Mouse (Mus musculus) left cerebral cortex, adult 18-20 months (tissue): ENCODE data around the gene Ftl1-ps1. TPM values are rescaled to one million over a fixed set of nuclear protein-coding genes. Genes with fewer than 3 reads are reported as not detected.
A peak's percentile ranks its signal among the peaks of the same experiment; 100 is the strongest.

Experiments used
- DNase-seq, 2 experiments: peaks; one replicate each; pipeline ENCODE4 v3.0.0; 2021 to 2022; ENCODE audit warnings: low spot score in 2 of 2, mixed read lengths in 1 of 2
- long read RNA-seq, 2 experiments: library from polyadenylated mRNA; stranded (forward); transcript quantifications; one replicate each; pipeline ENCODE4 v2.0.0; 2021
- microRNA-seq, 2 experiments: library from miRNA; unstranded; fragments of <30 nt; microRNA quantifications; one replicate each; pipeline ENCODE4 v1.2.0; 2021
- total RNA-seq, 2 experiments: library from RNA; stranded (reverse); gene quantifications; 2 replicates each; pipeline ENCODE4 v1.2.3; 2021

The Ftl1-ps1 gene
- 100 to 1,000 TPM; 185 to 198 TPM for total RNA-seq
- long read RNA-seq, experiment 1, transcript Ftl1-ps1-202 (1 exons, 938 nt), result major isoform, 268 of 268 reads
- long read RNA-seq, experiment 1, partial matches to known transcripts, result 0 of 268 reads
- long read RNA-seq, experiment 1, other reads (novel, unspliced or antisense), result 0 of 268 reads
- long read RNA-seq, experiment 2, transcript Ftl1-ps1-202 (1 exons, 938 nt), result major isoform, 241 of 241 reads
- long read RNA-seq, experiment 2, partial matches to known transcripts, result 0 of 241 reads
- long read RNA-seq, experiment 2, other reads (novel, unspliced or antisense), result 0 of 241 reads

DNA sequence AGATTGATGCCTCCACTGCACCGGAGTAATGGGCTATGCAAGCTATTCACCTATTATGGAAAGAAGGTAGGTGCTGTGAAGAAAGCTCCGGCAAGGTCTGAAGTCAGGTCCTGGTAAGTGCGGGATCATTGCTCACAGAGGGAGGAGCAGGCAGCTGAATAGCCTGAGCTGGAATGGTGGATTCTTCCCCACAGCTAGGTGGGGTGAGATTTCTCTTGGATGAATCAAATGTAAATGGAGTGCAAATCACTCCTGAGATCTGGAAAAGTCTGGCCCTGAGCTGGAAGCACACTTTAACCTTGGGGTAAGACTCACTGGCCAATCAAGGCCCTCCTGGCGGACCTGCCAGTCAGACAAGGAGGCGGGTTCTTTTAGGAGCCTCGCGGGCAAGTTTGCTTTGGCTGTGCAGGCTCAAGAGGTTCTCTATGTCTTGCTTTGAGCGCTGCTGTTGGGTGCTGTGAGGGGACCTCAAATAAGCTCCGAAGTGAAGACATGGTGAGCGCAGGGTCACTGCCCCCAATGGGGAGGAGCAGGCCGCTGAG is at the start of gene Ftl1-ps1:
TSS of gene Ftl1-ps1 (plus strand) at position 397 of the 542 bp plus-strand sequence.
- no peak for DNase-seq

DNA sequence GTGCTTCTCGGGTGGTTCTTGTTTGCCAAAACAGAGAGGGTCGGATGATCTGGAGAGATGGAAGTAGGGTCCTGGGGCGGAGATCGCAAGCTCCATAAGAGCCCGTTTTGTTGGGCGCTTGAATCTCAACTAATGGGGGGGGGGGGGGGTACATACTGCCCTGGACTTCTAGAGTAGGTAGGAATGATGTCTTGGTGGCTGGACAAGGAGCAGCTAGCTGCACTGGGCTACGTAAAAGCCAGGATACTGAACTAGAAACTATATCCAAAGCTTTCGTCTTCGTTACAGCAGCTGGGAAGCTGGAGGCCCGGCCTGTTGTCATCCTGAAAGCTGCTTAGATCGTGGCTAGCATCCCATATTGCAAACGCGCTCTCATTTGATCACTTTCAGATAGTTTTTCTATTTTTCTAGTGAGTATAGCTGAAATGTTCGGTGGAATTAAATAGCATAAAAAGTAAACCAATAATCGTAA is 49.0 kb upstream of the Ftl1-ps1 start:
- no peak for DNase-seq

DNA sequence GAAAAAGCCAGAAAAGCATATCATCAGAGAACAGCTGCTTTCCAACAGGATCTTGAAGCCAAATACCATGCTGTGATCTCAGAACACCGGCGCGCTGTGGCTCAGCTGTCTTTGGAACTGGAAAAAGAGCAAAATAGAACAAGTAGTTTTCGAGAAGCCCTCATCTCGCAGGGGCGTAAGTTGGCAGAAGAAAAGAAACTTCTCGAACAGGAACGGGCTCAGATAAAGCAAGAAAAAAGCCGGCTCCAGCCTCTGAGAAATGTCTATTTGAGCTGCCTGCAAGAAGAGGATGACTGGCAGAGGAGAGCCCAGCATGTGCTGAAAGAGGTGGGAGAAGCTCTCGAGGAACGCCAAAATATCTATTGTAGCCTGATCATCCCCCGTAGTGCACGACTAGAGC is 43.0 kb upstream of the Ftl1-ps1 start:
- DNase-seq, result peak; percentile 4 to 28

DNA sequence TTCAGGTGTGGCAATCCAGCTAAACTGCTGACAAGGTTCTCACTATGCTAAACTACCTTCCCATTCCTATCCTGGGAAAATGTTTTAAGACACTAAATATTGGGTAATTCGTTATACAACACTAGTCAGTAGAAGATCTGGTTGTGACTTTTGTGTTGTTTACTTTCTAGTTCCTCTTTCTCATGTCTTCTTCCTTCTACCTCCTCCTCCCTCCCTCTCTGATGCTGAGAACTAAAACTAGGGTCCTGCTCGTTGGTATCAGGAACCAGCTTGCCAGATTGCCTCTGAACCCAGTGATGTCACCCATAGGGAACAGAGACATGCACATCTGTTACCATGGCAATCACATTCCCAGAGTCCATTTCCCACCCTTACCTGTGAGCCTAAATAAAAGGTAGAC is 37.3 kb upstream of the Ftl1-ps1 start:
- DNase-seq, result no peak

DNA sequence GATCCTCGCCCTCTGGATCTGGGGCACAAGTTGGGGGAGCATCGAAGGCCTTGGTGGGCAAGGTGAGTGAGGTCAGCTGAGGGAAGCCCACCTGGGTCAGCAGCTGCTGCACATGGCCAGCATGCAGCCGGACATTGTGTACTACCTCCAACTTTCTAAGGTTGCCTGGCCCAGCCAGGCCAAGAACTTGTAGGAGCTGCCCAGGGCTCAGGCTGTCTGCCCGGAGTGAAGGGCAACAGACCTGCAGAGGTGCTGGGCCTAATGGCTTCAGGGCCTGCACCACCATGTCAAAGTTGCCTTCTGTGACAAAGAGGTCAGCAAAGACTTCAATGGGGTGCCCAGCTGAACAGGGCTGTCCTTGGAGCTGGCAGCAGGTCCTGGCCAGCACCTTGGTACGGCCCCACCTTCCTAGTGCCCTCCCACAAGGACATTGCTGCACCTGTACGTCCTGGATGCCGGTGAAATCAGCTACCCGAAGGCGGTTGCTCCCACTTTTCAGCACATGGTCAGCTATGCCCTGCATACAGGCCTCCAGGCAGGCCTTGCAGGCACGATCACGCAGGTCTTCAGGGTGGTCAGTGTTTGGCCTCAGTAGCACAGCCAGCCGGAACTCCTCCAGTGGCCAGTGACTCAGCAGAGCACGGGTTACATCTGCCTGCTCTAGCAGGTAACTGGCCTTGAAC is 36.2 kb upstream of the Ftl1-ps1 start:
- no peak for DNase-seq

DNA sequence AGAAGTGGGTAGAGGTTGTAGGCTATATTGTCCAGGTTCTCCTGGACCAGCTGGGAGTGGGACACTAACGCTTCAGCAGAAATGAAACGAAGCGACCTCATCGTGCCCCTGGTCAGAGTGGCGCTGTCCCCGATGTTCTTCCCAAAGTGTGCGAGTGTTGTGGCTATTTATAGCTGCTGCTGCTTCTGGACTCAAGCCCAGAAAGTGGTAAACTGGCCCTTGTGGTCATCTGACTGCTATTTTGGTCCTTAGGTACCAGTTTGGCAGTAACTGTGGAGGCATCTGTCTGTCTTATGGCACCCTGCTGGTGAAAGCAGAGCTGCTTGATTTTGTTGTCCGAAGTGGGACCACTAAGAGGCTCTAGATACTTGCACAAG is 35.6 kb upstream of the Ftl1-ps1 start, which contains the start of gene Lrrc14b:
TSS of gene Lrrc14b (minus strand) at position 147 of the 377 bp plus-strand sequence.
- DNase-seq, result no peak

DNA sequence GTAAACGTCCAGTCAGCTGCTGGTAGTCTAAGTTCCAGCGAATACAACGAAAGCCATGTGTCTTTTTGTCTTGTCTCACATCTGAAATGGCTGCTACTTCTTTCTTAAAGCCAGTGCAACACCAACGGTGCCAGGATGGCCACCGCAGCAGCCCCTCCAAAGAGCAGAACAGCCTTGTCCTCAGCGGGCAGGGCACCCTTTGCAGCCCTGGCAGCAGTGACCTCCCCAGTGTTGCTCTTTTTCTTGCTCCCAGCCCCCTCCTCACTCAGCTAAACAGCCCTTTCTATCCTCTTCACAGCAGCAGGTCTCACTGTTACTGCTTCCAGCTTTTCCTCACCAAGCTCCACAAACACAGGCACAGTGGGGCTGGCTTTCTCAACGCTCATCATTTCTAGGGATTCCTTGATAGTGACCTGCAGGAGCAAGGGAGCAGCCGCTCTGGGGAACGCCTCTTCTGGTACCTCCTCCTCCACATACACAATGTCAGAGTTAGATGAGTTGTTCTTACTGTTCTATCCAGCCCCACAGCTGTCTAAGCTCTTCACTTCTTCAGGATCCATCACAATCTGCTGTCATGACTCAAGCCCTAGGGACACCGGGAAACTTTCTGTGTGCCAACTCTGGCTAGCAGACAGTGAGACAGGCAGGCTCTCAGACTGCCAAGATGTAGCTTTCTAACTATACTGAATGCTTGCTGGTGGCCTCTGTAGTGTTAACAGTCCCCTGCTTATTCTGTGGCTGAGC is 17.8 kb upstream of the Ftl1-ps1 start:
- no peak for DNase-seq

DNA sequence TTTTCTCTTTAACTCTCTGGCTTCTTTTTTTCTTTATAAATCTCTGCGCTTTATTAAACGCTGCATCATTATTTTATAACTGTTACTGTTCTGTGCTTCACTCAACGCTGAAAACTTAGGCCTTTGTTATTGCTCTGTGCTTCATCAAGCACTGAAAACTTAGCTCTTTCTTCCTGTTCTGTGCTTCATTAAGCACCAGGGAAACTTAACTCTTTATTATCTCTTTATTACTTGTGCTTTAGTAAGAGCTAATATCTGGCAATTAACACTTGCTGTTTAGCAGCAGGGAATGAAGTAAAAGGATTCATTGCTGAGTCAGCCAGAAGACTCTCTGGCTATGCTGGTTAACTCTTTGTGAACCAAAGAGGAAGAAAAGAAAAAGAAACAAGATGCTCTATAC is 17.2 kb upstream of the Ftl1-ps1 start:
- no peak for DNase-seq

DNA sequence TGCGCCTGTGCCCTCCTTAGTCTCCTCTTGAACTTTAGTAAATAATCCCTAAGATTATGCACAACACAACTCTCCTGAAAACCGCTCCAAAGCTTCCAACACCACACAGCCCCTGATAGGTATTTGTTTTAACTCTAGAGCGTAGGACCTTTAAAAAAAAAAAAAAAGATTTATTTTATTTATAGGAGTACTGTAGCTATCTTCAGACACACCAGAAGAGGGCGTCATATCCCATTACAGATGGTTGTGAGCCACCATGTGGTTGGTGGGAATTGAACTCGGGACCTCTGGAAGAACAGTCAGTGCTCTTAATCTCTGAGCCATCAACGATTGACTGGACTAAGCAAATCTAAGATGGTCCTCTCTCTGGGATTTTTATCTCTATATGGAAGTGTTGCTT is 9.8 kb upstream of the Ftl1-ps1 start:
- DNase-seq, result no peak

DNA sequence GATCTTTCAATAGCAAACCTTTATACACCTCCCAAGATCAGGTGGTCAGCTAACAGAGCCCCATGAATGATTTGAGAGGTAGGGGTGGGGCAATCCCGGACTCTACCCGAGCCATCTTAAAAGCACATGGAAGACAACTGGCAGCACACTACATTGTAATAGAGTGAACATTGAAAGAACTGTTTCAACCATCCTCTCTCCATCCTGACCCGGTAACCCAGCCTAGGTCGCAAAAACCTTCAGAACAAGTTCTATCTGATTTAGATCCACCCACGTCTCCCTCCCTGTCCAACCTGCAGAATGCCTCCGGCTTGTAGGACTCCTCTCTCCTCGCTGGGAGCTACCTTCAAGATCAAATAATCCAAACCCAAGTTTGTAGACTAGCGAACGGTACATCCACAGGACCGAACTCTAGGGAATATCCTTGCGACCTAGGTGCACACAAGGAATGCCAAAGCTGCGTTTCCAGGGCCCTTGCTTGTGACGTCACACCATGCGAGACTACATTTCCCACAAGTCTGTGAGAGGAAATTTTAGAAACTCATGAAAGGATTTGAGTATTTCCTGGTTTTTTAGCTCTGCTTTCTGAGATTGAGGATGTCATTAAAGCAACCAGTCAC is 9.0 kb upstream of the Ftl1-ps1 start, which contains the start of gene Zfp72:
TSS of gene Zfp72 (minus strand) at position 466 of the 620 bp plus-strand sequence.
- peak; percentile 76 to 83 for DNase-seq

DNA sequence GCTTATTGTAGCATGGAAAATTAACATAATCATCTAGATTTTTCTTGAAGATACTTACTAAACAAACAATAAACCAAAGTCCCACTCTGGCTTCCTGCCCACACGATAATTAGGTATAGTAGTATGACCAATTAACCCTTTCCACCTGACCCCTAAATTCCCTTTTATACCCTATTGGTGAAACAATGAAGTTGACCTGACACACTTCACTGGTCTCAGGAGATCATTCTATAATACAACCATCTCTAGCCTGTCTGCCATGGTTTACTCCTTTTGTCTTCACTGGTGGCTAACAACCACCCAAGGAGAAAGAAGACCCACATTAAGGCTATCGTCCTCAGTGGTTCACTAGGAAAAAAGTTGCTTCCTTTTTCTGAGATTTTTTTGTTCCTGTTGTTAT is 8.3 kb upstream of the Ftl1-ps1 start:
- no peak for DNase-seq

DNA sequence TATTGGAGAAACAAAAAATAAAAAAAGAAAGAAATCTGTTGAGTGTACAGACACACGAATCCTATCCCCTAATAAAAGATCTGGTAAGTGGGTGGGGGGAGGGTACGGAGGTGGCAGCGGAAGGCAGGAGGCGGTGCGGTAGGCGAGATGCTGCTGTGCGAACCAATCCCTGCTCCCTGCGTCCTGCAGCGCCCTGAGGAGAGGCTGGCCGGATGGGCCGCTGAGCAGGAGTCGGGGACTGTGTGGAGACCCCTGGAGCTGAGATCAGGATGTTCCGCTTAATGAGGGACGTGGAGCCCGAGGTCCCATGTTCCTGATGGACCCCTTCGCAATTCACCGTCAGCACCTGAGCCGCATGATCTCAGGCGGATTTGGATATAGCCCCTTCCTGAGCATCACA is 40.4 kb downstream of the Ftl1-ps1 start:
- DNase-seq, result no peak

Small RNAs within 50 kb of the gene (microRNA-seq; reads per million reads assigned to microRNA genes)
- 0 reads per million in 2 experiments for gene Mir692-3

Other genes starting within 250 kb of the Ftl1-ps1 start
- gene Exoc3, start 191.0 kb upstream of the Ftl1-ps1 start, total RNA-seq, result 10 to 100 TPM; 70.5 to 73.8 TPM
- gene Ahrr, start 107.4 kb upstream of the Ftl1-ps1 start, total RNA-seq, result 1 to 10 TPM; 1.4 to 2.1 TPM
- gene Pdcd6, start 82.1 kb upstream of the Ftl1-ps1 start, total RNA-seq, result 10 to 100 TPM; 79.6 to 79.7 TPM
- 100 to 1,000 TPM; 350 to 353 TPM for gene Sdha, start 49.4 kb upstream of the Ftl1-ps1 start, total RNA-seq
- gene Ccdc127, start 49.4 kb upstream of the Ftl1-ps1 start, total RNA-seq, result 10 to 100 TPM; 87.0 to 90.7 TPM
- under 1 TPM in 1 of 2 experiments, not detected in 1; 0.19 TPM for gene Lrrc14b, start 35.7 kb upstream of the Ftl1-ps1 start, total RNA-seq
- gene Zfp72, start 8.9 kb upstream of the Ftl1-ps1 start, total RNA-seq, result 1 to 10 TPM; 5.2 to 5.3 TPM
- 1 to 10 TPM; 8.0 to 8.1 TPM for gene Zfp825, start 94.3 kb downstream of the Ftl1-ps1 start, total RNA-seq
- gene Erap1, start 239.9 kb downstream of the Ftl1-ps1 start, total RNA-seq, result 10 to 100 TPM in 1 of 2 experiments, 1 to 10 TPM in 1; 9.6 to 15.7 TPM